Mouse (Mus musculus): ENCODE data around the gene Taar2.

The Taar2 gene

GRCm38 (mm10) chr10:23985546-23985945 lies 47.2 kb downstream of the Taar2 start, which contains the start of gene Taar6:
Gene Taar6, minus strand, starts transcription at chr10:23985646.
- DNase-seq: no peak

- DNase-seq: no peak
Observed at GRCm38 (mm10) chr10:23986419-23986818, 48.0 kb downstream of the Taar2 start.

Data from kidney, adult 18-20 months (tissue).